Mouse (Mus musculus): ENCODE results near the gene Speg.

Speg gene

DNA sequence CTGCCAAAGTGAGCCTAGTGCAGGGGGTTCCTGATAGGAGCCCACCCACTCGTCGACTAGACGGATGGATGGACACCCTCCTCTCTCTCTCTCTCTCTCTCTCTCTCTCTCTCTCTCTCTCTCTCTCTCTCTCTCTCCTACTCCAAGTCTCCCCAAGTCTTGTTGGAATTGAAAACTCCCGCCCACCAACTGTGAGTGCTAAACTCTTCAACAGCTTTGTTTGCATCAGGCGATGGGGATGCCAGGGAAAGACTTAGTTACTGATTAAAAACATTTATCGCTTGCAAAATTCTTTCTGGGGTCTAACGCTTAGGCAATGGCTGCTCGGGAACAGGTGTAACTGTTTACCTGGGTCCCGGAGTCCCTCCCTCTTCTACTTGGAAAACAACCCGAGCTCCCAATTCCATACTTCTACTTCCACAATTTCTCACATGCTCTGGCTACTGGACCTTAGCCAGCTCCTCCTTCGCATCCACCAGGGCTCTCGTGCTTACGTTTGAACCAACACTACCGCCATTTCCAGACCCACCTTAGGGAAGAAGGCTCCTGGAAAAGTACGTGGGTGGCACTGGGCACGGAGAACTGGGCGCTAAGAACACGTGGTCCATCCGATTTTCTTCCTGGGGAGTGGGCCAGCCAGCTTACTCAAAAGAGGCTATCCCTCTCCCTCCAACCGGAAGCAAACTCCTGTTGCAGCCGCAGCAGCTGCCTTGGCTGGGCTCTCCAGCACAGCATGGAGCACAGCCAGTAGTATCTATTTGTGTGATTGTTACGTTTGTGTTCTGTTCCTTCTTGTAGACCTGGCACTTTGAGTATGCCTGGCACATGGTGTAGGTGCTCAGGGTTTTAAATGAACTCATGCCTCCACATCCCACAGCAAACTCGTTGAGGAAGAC is 83.9 kb downstream of the Speg start:
- no peak for DNase-seq (ENCODE audit: low read depth, low spot score)

DNA sequence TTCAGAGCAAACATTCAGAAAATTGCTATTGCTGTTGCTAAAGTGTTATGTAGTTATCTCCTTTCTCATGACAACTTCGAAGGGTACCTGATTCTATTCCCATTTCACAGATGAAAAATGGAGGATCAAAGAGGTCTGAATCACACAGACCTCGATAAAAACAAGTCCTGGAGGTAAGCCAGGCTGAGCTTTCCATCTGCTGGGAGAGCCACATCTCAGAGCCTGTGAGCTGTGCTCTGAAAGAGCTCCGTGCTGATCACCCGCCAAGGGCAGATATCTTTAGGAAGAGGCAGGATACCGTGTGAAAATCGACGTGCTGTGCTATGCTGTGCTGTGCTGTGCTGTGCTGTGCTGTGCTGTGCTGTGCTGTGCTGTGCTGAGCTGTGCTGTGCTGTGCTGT is 85.2 kb downstream of the Speg start:
- no peak for DNase-seq (ENCODE audit: low read depth, low spot score)

DNA sequence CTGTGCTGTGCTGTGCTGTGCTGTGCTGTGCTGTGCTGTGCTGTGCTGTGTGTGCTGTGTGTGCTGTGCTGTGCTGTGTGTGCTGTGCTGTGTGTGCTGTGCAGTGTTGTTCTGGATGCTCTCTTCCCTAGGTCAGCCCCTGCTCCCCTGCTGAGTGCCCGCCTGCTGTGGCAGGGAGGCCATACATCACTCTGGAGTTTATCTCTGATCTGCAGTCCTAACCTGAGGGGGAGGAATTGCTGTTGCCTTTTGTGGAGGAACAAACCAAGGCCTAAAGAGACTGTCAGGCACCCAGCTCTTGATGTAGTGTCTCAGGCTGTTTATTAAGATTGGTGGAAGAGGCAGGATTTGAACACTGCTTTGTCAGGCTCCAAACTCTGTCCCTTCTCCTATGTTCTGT is 87.5 kb downstream of the Speg start:
- DNase-seq (ENCODE audit: low read depth, low spot score): no peak

DNA sequence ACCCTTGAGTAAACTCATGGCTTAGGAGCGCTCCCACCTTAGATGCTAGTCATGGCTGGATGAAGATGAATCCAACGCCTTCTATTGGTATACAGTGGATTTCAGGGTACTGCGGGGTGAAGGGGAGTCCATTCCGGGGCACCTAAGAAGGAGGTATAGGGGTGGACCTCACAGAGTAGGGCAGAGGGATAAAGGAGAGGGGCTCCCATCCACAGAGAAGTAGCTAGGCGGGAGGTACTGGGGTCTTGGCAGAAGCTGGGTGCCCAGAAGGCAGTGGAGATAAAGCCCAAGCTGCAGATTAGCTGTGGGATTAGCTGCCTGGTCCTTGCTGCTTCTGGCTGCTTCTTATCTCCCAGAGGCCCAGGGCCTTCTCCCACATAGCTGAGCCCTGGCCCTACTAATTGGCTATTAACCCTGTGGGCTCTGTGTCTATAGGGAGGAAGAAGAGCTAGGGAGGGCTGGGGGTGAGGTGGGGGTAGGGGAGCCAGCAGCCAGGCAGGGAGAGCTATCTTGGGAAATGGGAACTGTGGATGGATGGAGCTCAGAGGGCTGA is 88.6 kb downstream of the Speg start:
- no peak for DNase-seq (ENCODE audit: low read depth, low spot score)

DNA sequence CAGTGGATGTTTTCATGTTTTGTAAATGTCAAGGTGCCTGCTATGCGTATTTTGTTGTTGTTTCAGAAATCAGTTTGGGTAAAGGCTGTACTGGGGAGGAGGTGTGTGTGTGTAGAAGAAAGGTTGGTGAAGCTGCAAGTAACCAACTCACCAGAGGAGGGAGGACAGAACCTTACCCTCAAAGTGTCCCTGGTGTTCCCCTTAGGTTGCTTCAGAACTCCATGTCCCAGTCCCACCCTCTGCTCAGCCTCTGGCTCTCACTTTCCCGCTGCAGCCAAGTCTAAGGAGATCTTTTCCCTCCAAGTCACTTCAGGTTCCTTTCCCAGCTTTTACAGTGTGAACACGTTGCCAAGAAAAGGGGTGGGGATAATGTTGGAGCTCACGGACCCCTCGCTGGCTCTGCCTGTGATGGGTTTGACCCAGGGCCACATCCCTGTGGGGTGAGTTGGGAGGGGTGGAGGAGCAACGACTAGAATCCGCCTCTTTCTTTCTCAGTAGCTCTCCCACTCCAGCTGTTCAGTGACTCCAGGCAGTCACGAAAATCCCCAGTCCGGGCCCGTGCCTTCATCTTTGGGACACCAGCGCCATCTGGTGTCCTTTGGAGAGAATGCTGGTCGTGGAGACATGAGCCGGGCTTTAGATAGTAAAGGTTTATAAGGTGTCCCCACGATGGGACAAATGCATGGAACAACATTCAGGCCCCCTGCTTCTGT is 92.3 kb downstream of the Speg start:
- DNase-seq (ENCODE audit: low read depth, low spot score): no peak

DNA sequence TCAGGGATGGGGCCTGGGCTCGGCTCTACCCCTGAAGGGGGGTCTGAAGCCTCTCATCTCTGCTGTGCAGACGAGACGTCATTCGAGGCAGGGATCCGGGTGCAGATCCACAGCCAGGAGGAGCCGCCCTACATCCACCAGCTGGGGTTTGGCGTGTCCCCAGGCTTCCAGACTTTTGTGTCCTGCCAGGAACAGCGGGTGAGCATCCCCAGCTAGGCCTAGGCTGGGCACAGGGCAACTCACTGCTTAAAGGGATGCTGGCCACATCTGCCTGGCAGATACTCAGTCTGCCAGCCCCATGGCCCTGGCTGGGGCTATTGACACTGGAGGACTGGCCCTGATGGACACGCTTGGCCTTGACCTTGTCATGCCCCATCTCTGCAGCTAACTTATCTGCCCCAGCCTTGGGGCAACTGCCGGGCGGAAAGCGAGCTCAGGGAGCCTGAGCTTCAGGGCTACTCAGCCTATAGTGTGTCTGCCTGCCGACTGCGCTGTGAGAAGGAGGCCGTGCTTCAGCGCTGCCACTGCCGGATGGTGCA is 94.3 kb downstream of the Speg start:
- no peak for DNase-seq (ENCODE audit: low read depth, low spot score)

DNA sequence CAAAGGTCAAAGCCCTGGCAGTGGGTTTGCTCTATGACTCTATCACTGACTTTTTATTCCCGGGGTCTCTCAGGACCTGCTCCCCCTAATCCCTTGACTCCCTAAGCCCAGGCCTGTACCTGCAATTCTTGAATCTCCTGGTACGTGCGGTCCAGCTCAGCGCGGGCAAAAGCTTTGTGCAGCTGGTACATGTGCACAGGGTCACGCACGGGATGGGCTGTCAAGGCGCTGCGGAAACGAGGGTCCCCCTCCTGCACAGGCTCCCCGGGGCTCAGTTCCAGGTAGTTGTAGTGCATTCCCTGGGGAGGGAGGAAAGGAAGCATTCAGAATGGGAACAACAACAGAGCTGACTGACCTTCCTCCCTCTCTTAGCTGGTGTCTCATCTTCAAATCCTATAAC is 101.3 kb downstream of the Speg start:
- no peak for DNase-seq (ENCODE audit: low read depth, low spot score)

DNA sequence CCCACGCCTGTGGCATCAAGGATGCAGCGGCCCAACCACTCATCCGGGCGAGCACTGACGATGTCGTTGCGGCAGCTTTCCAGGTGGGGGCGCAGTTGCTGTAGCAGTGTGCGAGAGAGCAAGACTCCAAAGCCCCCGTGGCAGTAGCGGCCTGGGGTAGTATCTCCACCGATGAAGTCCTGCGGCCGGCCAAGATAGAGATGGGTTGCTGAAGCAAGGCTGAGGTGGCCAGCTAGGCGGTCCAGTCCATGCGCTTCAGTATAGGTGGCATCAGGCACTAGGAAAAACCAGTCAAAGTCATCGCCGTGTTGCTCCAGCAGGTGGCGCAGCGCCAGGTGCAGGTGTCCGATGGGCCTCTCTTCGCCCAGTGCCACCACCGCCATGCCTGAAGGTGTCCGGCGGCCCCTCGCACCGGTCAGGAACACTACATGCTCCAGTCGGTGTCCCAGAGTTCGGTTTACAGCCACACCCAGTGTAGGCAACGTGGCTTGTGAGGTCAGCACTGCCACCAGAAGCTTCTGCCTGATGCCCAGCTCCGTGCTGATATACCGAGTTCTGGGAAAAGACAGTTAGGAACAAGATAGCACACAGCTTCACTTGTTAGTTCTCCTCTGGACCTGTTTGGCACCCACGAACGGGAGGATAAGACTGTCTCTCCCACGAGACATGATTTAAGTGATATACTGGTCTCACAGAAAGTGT is 102.3 kb downstream of the Speg start:
- no peak for DNase-seq (ENCODE audit: low read depth, low spot score)

DNA sequence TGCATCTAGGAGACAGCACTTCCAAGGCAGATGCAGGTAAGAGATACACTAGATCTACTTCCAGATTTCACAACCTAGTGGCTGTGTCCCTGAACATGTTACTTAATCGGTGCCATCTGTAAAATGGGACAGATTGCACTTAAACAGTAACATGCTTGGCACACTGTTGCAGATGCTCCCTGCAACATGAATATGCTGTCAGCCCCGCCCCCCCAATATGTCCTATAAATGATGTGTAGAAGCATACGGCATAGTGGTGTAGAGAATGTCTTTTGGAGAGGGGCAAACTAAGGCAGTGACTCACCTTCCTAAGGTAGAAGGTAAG is 102.8 kb downstream of the Speg start:
- DNase-seq (ENCODE audit: low read depth, low spot score): no peak

DNA sequence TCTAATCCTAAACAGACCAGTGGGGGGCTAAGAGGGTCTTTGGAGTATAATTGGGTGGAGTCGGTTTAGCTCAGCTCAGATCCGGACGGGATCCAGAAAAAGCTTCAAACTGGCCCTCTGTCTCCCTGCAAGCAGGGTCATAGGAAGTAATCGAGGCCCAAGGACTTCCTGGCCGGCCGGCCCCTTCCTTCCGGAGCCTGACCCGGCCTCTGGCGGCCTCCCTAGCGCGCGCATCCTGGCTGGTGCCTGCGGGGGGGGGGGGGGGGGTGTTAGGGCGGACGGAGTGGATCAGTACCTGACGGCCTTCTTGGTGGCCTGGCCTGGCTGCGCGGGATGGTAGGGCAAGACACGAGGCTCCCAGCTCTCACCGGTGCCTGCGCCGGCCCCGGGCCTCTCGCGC is 103.4 kb downstream of the Speg start:
- no peak for DNase-seq (ENCODE audit: low read depth, low spot score)

DNA sequence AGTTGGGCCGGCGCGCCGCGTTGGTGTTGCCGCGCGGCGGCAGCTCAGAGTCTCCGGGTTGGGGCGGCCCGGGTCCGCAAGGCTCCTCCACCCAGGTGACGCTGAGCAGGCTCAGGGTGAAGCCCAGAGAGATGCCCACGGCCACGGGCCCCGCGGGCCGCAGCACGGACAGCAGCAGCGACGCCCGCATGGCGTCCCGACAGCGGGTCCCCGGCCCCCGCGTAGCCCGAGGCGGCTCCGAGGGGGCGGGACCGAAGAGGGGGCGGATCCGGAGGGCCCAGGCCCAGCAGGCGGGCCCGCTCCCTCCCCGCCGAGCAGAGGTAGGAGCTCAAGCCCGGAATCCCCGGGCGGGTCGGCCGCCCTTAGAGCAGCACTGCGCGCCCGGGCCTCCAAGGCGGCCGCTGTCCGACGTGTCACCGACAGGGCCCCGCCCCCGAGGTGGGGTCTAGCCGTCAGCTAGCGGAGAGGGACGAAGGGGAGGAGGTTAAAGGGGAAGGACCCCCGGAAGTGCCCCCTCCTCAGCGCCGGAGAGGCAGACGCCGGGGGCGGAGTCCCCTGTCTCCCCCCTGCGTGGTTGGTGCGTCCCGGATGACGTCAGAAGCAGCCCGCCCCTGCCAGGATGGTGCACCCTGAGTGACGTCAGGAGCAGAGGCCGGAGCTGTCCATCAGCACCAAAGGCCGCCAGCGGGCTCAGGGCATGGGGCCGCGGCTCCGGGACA is 104.0 kb downstream of the Speg start, which contains the start of the genes Chpf and Tmem198:
Gene Chpf (minus strand): TSS at position 392 of the 719 bp plus-strand sequence.
Gene Tmem198 (plus strand): TSS at position 617 of the 719 bp plus-strand sequence.
- peak; percentile 91 for DNase-seq (ENCODE audit: low read depth, low spot score)

DNA sequence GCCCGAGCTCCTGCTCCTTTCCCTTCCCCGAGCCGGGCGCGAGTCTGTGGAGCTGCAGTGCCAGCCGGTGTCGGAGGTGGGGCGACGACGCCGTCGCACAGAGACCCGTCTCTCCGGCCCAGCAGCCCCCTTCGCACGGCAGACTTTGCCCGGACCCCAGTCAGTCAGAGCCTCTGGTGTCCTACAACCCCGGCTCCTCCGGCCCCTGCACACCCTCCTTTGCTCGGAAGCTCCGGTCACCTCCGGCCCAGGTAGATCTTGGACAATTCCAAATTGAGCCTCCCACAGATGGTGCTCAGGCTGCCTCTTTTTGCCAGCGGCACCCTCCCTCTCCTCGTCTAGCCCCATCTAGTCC is 104.5 kb downstream of the Speg start:
- no peak for DNase-seq (ENCODE audit: low read depth, low spot score)

DNA sequence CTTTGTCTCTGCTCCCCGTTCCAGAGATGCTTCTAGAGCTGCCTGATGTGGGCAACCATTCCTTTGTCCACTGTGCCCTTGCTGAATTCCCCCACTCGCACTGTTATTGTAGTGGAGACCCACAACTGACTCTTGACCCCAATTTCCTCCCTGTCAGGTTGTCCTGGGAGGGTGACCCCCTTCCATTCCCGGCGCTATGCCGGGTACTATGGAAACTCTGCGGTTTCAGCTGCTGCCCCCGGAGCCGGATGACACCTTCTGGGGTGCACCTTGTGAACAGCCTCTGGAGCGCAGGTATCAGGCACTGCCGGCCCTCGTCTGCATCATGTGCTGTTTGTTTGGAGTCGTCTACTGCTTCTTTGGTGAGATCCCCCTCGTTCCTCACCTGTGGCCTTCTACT is 104.9 kb downstream of the Speg start:
- no peak for DNase-seq (ENCODE audit: low read depth, low spot score)

DNA sequence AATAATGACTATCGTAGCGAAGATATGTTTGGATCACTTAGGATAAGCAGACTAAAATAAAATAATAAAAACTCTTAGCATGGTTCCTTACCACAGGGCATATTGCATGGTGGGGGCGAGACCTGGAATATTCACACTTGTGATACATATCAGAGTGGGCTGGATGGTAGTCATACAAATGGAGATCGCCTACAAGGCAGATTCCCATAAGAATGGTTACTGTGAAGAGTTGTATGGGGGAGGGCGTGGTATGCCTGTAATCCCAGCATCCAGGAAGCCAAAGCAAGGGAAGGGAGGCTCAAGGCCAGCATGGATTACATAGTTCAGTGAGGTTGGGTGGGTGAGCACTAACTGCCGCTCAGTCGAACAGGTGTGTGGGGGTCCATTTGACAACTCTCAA is 105.6 kb downstream of the Speg start:
- DNase-seq (ENCODE audit: low read depth, low spot score): no peak
